Mouse (Mus musculus) lung, embryonic 14.5 days (tissue): ENCODE results near the gene Atxn2. TPM values are rescaled to one million over a fixed set of nuclear protein-coding genes. Genes with fewer than 3 reads are reported as not detected.
A peak's percentile ranks its signal among the peaks of the same experiment; 100 is the strongest.

ENCODE experiments used
- ATAC-seq: fragments of 200-750 bp; cut with Nextera tagmentation; 2 replicates; pipeline ENCODE4 v1.8.0; 2017; ENCODE audit warnings: mild to moderate bottlenecking, moderate TSS enrichment, moderate library complexity; ENCODE audit not compliant: insufficient read depth
- DNase-seq: peaks from one replicate; pipeline ENCODE4 v3.0.0-alpha.2; 2015
- H3K27ac ChIP-seq: fragments of 300-500 bp; sonication (generic); 2 replicates; pipeline ENCODE4 v1.5.1; 2014; ENCODE audit warnings: low read depth, mild to moderate bottlenecking, moderate library complexity
- H3K27me3 ChIP-seq: fragments of 300-500 bp; sonication (generic); 2 replicates; pipeline ENCODE4 v1.6.1; 2014; ENCODE audit warnings: low read length, control low read depth; ENCODE audit not compliant: insufficient read depth
- H3K36me3 ChIP-seq: fragments of 300-500 bp; sonication (generic); 2 replicates; pipeline ENCODE4 v1.6.1; 2014; ENCODE audit warnings: control low read depth; ENCODE audit not compliant: insufficient read depth
- H3K4me1 ChIP-seq: fragments of 300-500 bp; sonication (generic); 2 replicates; pipeline ENCODE4 v1.6.1; 2014; ENCODE audit warnings: antibody characterized with exemption, control low read depth; ENCODE audit not compliant: insufficient read depth
- H3K4me2 ChIP-seq: fragments of 300-500 bp; sonication (generic); 2 replicates; pipeline ENCODE4 v1.6.1; 2014; ENCODE audit warnings: mild to moderate bottlenecking
- H3K4me3 ChIP-seq: fragments of 300-500 bp; sonication (generic); 2 replicates; pipeline ENCODE4 v1.5.1; 2014; ENCODE audit warnings: low read depth, low read length
- H3K9ac ChIP-seq: fragments of 300-500 bp; sonication (generic); 2 replicates; pipeline ENCODE4 v1.6.1; 2014
- H3K9me3 ChIP-seq: fragments of 300-500 bp; sonication (generic); 2 replicates; pipeline ENCODE4 v1.6.1; 2016; ENCODE audit warnings: low read depth, low read length, control low read depth
- CTCF ChIP-seq: IDR thresholded peaks from 2 replicates; pipeline ENCODE4 v1.5.1; 2016; ENCODE audit warnings: antibody characterized with exemption, low read depth
- WGBS: fragments of 180-500 bp; shearing (Covaris S2); extraction: QIAGEN DNeasy Blood & Tissue Kit; methylation state at CpG from one replicate; pipeline ENCODE4 v1.1.7; 2014; 5-methylcytosine and 5-hydroxymethylcytosine counted together
- polyA plus RNA-seq: library from polyadenylated mRNA; unstranded; fragments of >200 nt; fragmentation: Nextera tagmentation; extraction: Ambion mirVana; gene quantifications from 2 replicates; pipeline ENCODE4 v1.2.1, GENCODE M21; 2014

Gene Atxn2
- polyA plus RNA-seq, 1 experiment from 2014 or later, result 83.9 TPM

GRCm38 (mm10) chr5:121807186-121807585 lies 96.0 kb downstream of the Atxn2 start:
- no peak for ATAC-seq
- no peak for TF ChIP-seq CTCF
- no peaks in the 10 kb centered on the region for H3K4me1 ChIP-seq
- H3K9me3 ChIP-seq, result no peaks in the 10 kb centered on the region
- no peak overlapping the region for H3K9ac ChIP-seq
- no peak overlapping the region for H3K27ac ChIP-seq
- DNase-seq, result no peak
- WGBS, result 89% methylated on average over 3 of the region's 3 CpGs
- no peaks in the 10 kb centered on the region for H3K27me3 ChIP-seq
- H3K4me3 ChIP-seq, result no peak overlapping the region
- H3K36me3 ChIP-seq, result peaks cover 75% of the 10 kb centered on the region
- H3K4me2 ChIP-seq, result no peak overlapping the region

DNA sequence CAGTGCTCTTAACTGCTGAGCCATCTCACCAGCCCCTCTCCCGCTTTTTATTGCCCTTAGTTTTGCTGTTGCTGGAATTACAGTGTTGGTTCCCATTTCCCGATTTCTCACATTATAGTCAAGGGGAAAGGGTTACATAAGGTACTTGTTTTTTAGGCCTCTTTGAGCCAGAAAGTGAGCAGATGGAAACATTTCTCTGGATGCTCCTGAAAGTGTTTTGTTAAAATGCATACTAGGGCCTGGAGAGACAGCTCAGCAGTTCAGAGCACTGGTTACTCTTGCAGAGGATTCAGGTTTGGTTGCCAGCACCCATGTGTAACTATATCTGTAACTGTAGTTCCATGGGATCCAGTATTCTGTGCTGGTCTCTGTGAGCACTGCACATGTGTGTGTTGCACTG lies 97.1 kb downstream of the Atxn2 start:
- Histone ChIP-seq H3K27me3 (no peaks in the 10 kb centered on the region), H3K9me3 (no peaks in the 10 kb centered on the region), H3K4me1 (no peaks in the 10 kb centered on the region), H3K4me2 (no peak overlapping the region), H3K4me3 (no peak overlapping the region), H3K9ac (no peak overlapping the region), H3K27ac (no peak overlapping the region), H3K36me3 (peaks cover 75% of the 10 kb centered on the region)
- TF ChIP-seq CTCF, result no peak
- DNase-seq (no peak), ATAC-seq (no peak)
- 86% methylated on average over 2 of the region's 2 CpGs for WGBS

DNA sequence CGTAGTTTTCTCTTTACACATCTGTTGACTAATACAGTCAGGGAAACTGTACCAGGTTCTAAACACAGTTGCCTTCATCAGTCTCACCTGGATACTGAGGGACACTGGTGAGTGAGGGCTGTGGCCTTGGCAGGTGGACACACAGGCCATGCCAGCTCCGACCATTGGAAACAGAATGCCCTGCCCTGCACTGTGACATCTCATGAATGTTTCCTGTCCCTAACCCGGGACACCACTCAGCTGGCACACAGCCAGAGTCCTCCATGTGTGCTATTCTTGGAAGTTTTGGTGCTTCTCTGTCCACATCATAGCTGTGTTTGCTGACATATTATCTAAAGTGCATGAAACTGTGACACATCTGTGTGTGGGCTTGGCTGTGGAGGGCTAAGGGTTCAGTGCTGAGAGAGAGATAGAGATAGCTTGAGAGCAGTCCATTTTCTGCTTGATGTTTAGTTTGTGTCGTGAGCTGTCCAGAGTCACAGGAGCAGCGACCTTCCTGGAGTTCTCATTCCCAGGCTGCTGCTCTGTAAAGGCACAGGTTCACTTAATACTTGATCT lies 98.6 kb downstream of the Atxn2 start:
- no peaks in the 10 kb centered on the region for H3K4me1 ChIP-seq
- H3K4me2 ChIP-seq, result no peak overlapping the region
- ATAC-seq (no peak), DNase-seq (peak; percentile 74)
- H3K36me3 ChIP-seq, result peaks cover 73% of the 10 kb centered on the region
- H3K27me3 ChIP-seq, result no peaks in the 10 kb centered on the region
- no peak for TF ChIP-seq CTCF
- H3K9ac ChIP-seq, result no peak overlapping the region
- WGBS, result 46% methylated on average over 5 of the region's 5 CpGs
- H3K4me3 ChIP-seq, result no peak overlapping the region
- H3K27ac ChIP-seq, result no peak overlapping the region
- H3K9me3 ChIP-seq, result no peaks in the 10 kb centered on the region

DNA sequence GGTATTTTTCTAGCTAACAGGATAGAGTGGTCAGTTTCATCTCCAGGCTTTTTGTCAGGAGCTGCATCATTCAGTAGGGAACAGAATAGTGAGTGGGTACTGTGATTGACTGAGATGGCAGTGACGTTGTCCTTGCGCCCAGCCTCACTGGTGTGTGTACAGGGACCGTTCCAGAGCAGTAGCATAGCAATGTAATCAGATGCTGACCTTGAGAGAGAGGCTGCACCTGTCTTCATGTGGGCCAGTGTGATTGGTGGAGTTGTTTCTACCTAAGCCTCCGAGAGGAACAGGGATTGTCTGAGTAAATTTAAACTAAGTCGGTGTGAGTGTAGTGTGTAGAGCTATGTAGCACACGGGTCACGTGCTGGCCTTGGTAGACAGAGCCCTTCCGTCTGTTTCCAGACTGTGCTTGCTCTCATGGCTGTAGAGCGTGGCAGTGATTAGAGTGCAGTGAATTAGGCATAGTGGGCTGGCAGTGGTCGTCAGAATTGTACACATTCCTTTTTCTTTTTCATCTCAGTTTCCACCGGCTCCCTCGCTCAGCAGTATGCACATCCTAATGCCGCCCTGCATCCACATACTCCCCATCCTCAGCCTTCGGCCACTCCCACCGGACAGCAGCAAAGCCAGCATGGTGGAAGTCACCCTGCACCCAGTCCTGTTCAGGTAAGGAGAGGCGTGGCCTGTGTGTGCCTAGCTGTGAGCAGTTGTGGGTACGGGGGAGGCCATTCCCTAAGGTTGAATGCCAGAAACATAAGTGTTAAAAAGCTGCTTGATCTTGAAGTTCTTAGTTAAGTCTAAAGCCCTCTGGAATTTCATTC lies 99.4 kb downstream of the Atxn2 start:
- TF ChIP-seq CTCF, result no peak
- Histone ChIP-seq H3K4me3 (no peak overlapping the region), H3K4me2 (no peak overlapping the region), H3K36me3 (peaks cover 75% of the 10 kb centered on the region), H3K9ac (no peak overlapping the region), H3K27me3 (no peaks in the 10 kb centered on the region), H3K9me3 (no peaks in the 10 kb centered on the region), H3K27ac (no peak overlapping the region), H3K4me1 (no peaks in the 10 kb centered on the region)
- DNase-seq (no peak), ATAC-seq (no peak)
- WGBS, result 86% methylated on average over 17 of the region's 17 CpGs

GRCm38 (mm10) chr5:121811485-121811931 lies 100.4 kb downstream of the Atxn2 start:
- peaks cover 76% of the 10 kb centered on the region for H3K36me3 ChIP-seq
- TF ChIP-seq CTCF, result no peak

GRCm38 (mm10) chr5:121812526-121813243 lies 101.5 kb downstream of the Atxn2 start:
- no peak overlapping the region for H3K4me3 ChIP-seq
- ATAC-seq, result no peak
- H3K4me2 ChIP-seq, result no peak overlapping the region
- no peaks in the 10 kb centered on the region for H3K4me1 ChIP-seq
- no peak overlapping the region for H3K27ac ChIP-seq
- TF ChIP-seq CTCF, result no peak
- H3K36me3 ChIP-seq, result peaks cover 80% of the 10 kb centered on the region
- 78% methylated on average over 7 of the region's 7 CpGs for WGBS
- H3K9ac ChIP-seq, result no peak overlapping the region
- no peaks in the 10 kb centered on the region for H3K9me3 ChIP-seq
- no peak for DNase-seq
- no peaks in the 10 kb centered on the region for H3K27me3 ChIP-seq

More at GRCm38 (mm10) chr5:121811485-121811931, 100.4 kb downstream of the Atxn2 start:
- H3K4me2 ChIP-seq, result no peak overlapping the region
- H3K4me1 ChIP-seq, result no peaks in the 10 kb centered on the region
- no peaks in the 10 kb centered on the region for H3K27me3 ChIP-seq
- H3K9me3 ChIP-seq, result no peaks in the 10 kb centered on the region
- 83% methylated on average over 5 of the region's 5 CpGs for WGBS
- peak overlapping the region; percentile 24; the same call in 1 of the 2 replicates for H3K27ac ChIP-seq
- H3K4me3 ChIP-seq, result no peak overlapping the region
- H3K9ac ChIP-seq, result no peak overlapping the region
- DNase-seq (no peak), ATAC-seq (no peak)

- no peaks in the 10 kb centered on the region for H3K27me3 ChIP-seq
- no peak for DNase-seq
- H3K4me3 ChIP-seq, result no peak overlapping the region
- no peak overlapping the region for H3K4me2 ChIP-seq
- H3K27ac ChIP-seq, result no peak overlapping the region
- no peak for TF ChIP-seq CTCF
- 90% methylated on average over 10 of the region's 10 CpGs for WGBS
- peaks cover 91% of the 10 kb centered on the region for H3K36me3 ChIP-seq
- no peaks in the 10 kb centered on the region for H3K9me3 ChIP-seq
- no peak overlapping the region for H3K9ac ChIP-seq
- no peaks in the 10 kb centered on the region for H3K4me1 ChIP-seq
- no peak for ATAC-seq
Observed at GRCm38 (mm10) chr5:121813744-121814143, 102.6 kb downstream of the Atxn2 start.
